Mouse (Mus musculus) testis, adult 2 months (tissue): ENCODE data around the gene Dnajc12.

ENCODE experiments used
- CTCF ChIP-seq: fragments of 200-500 bp; IDR thresholded peaks from 2 replicates; pipeline ENCODE4 v1.5.1; 2012; ENCODE audit warnings: low read depth, mild to moderate bottlenecking, inconsistent platforms, low read length, moderate library complexity; ENCODE audit not compliant: control insufficient read depth, insufficient read depth, insufficient replicate concordance
- POLR2A ChIP-seq: fragments of 200-500 bp; IDR thresholded peaks from 2 replicates; pipeline ENCODE4 v1.6.1; 2012; ENCODE audit warnings: low read depth, mild to moderate bottlenecking, inconsistent platforms, low read length, moderate library complexity; ENCODE audit not compliant: control insufficient read depth

GRCm38 (mm10) chr10:63381498-63382280 is 554 bp upstream of the Dnajc12 start, which contains the start of gene Sirt1:
- TF ChIP-seq CTCF: 0 out of 2 replicates have a peak, but pooled peaks have one; percentile 1
- peak; percentile 69; the same call in 1 of the 2 replicates for TF ChIP-seq POLR2A
